Comparison of ENCODE assay signal across 20 mouse cellular contexts in the genomic region with DNA sequence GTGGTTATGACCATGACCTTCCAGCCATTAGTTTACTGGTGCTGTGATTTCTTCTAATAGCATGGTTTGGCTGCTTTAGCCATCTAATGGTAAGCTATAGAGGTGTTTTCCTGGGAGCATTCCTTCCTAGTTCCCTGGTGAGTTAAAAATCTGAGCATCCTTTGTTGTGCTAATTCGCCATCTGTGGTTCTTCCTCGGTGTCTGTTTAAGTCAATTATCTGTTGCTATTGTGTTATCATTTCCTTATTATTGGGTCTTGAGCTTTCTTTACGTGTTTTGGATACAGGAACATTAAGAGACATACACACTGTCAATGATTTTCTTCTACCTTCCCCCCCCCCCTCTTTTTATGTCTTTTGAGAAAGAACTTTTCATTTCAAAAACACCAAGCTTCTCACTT.
DNase-seq lines count a peak whose midpoint lies in the region; ATAC-seq and TF ChIP-seq lines count a peak whose summit lies in the region.
"Had no signal": no experiment of that assay in that cellular context is flagged by ENCODE, and none has a peak within 500 bp of the region (broad histone marks: within the 10 kb centered on the region; RNA-seq: fewer than 3 reads in every experiment).

No protein-coding gene starts in this region.

- no peaks in the 10 kb centered on the region for H3K4me1 ChIP-seq in hindbrain, embryonic 11.5 days (replicated peaks; ENCODE audit: control insufficient read depth, insufficient read depth, low read length)
- no peaks in the 10 kb centered on the region for H3K4me1 ChIP-seq in hindbrain, embryonic 12.5 days
- H3K4me1 ChIP-seq in ES-E14 (ENCODE audit: control insufficient read depth in 2 of 2, insufficient read depth in 2 of 2, low read length in 2 of 2, poor library complexity in 1 of 2) = peaks cover 0 to 6% of the 10 kb centered on the region in 2 experiments; a peak in 1 of 4 replicates
- H3K4me1 ChIP-seq: embryonic facial prominence, embryonic 10.5 days; embryonic facial prominence, embryonic 12.5 days; forebrain, embryonic 15.5 days had no signal

- peak; percentile 22 for DNase-seq in hindbrain, embryonic 11.5 days (ENCODE audit: low spot score)
- peak; percentile 66 for DNase-seq in ES-E14 (ENCODE audit: low read depth, low spot score)
- peak; percentile 11 for DNase-seq in WW6 (ENCODE audit: low read depth, low spot score)
- DNase-seq in kidney, postnatal 10 days = no peak
- no peak for DNase-seq in spleen, postnatal 36 days (ENCODE audit: low spot score in 2 of 2)
- DNase-seq in kidney, postnatal 14 days = no peak
- DNase-seq: adrenal gland, adult 8-10 months; adrenal gland, postnatal 14 days; adrenal gland, postnatal 36 days; cerebellum, adult 11-12 months; cerebellum, adult 2 months; cerebellum, adult 9-10 months; cerebellum, postnatal 25 days; forebrain, postnatal 0 days had no signal

- no peak overlapping the region for H3K4me3 ChIP-seq in hindbrain, embryonic 11.5 days (ENCODE audit: low read depth, low read length)
- no peak overlapping the region for H3K4me3 ChIP-seq in hindbrain, embryonic 12.5 days
- no peak overlapping the region for H3K4me3 ChIP-seq in ES-E14 (ENCODE audit: insufficient read depth in 1 of 2, low read depth in 1 of 2, low read length in 2 of 2, poor library complexity in 1 of 2, severe bottlenecking in 1 of 2)
- H3K4me3 ChIP-seq: embryonic facial prominence, embryonic 10.5 days; embryonic facial prominence, embryonic 12.5 days; forebrain, embryonic 13.5 days; forebrain, embryonic 15.5 days had no signal

- in situ Hi-C loops in ES-E14 (cut with MboI; ENCODE audit: low sequenced_read_pairs in 2 of 2, unreplicated experiment in 2 of 2) = no loop called here

- ATAC-seq in hindbrain, embryonic 11.5 days (ENCODE audit: low FRiP score) = no peak
- no peak for ATAC-seq in hindbrain, embryonic 12.5 days (ENCODE audit: low FRiP score)
- ATAC-seq: activated CD4-positive, CD25-positive, alpha-beta regulatory T cell, adult 4 months; forebrain, embryonic 13.5 days; forebrain, embryonic 15.5 days; forebrain, postnatal 0 days had no signal

- H3K27me3 ChIP-seq in hindbrain, embryonic 11.5 days (ENCODE audit: control insufficient read depth, insufficient read depth, low read length) = no peaks in the 10 kb centered on the region
- no peaks in the 10 kb centered on the region for H3K27me3 ChIP-seq in hindbrain, embryonic 12.5 days
- H3K27me3 ChIP-seq: embryonic facial prominence, embryonic 12.5 days; forebrain, embryonic 13.5 days; forebrain, embryonic 15.5 days had no signal

- no peaks in the 10 kb centered on the region for H3K36me3 ChIP-seq in hindbrain, embryonic 11.5 days (ENCODE audit: control insufficient read depth, insufficient read depth, low read length)
- H3K36me3 ChIP-seq in hindbrain, embryonic 12.5 days = no peaks in the 10 kb centered on the region
- no peaks in the 10 kb centered on the region for H3K36me3 ChIP-seq in ES-E14 (ENCODE audit: control insufficient read depth, insufficient read depth, low read length, poor library complexity, severe bottlenecking)
- H3K36me3 ChIP-seq: embryonic facial prominence, embryonic 10.5 days; embryonic facial prominence, embryonic 12.5 days; forebrain, embryonic 15.5 days had no signal

- no peaks in the 10 kb centered on the region for H3K9me3 ChIP-seq in hindbrain, embryonic 11.5 days (ENCODE audit: control insufficient read depth, low read length)
- H3K9me3 ChIP-seq in hindbrain, embryonic 12.5 days (replicated peaks) = no peaks in the 10 kb centered on the region
- no peaks in the 10 kb centered on the region for H3K9me3 ChIP-seq in ES-E14 (ENCODE audit: control insufficient read depth, insufficient read depth, low read depth, low read length)
- H3K9me3 ChIP-seq: embryonic facial prominence, embryonic 12.5 days; forebrain, embryonic 13.5 days had no signal

- H3K27ac ChIP-seq in hindbrain, embryonic 11.5 days (ENCODE audit: low read depth, low read length) = no peak overlapping the region
- no peak overlapping the region for H3K27ac ChIP-seq in hindbrain, embryonic 12.5 days
- no peak overlapping the region for H3K27ac ChIP-seq in ES-E14 (ENCODE audit: insufficient read depth, low read depth, low read length, poor library complexity, severe bottlenecking)
- H3K27ac ChIP-seq: embryonic facial prominence, embryonic 10.5 days; embryonic facial prominence, embryonic 12.5 days; forebrain, embryonic 13.5 days; forebrain, embryonic 15.5 days had no signal

- WGBS in hindbrain, embryonic 11.5 days = 35% methylated on average over 3 of the region's 3 CpGs
- WGBS in hindbrain, embryonic 12.5 days = 36% methylated on average over 3 of the region's 3 CpGs

- H3K4me2 ChIP-seq in hindbrain, embryonic 11.5 days (replicated peaks; ENCODE audit: low read depth, low read length) = no peak overlapping the region
- H3K4me2 ChIP-seq in hindbrain, embryonic 12.5 days (replicated peaks) = no peak overlapping the region
- H3K4me2 ChIP-seq: embryonic facial prominence, embryonic 12.5 days; forebrain, embryonic 13.5 days; forebrain, embryonic 15.5 days had no signal

- no peak overlapping the region for H3K9ac ChIP-seq in hindbrain, embryonic 11.5 days (ENCODE audit: low read depth, low read length)
- H3K9ac ChIP-seq in hindbrain, embryonic 12.5 days = no peak overlapping the region
- H3K9ac ChIP-seq in ES-E14 (ENCODE audit: insufficient read depth, low read depth, low read length, poor library complexity, severe bottlenecking) = no peak overlapping the region
- H3K9ac ChIP-seq: embryonic facial prominence, embryonic 12.5 days; forebrain, embryonic 13.5 days; forebrain, embryonic 15.5 days; forebrain, postnatal 0 days had no signal

TF ChIP-seq in ES-E14, 5 proteins besides CTCF, POLR2A, EP300 and RAD21:
- peak; percentile 55; the same call in 1 of the 2 replicates for TF ChIP-seq CHD2 (IDR thresholded peaks at IDR 0.05; ENCODE audit: low read depth, low read length)
- TF ChIP-seq MAFK (IDR thresholded peaks at IDR 0.05; ENCODE audit: insufficient read depth, low read depth, low read length) = no peak
- no peak for TF ChIP-seq ZNF384 (IDR thresholded peaks at IDR 0.05; ENCODE audit: low read depth, low read length)

Comparison
In these comparisons a context has a peak if more than half of its experiments do, and no peak if none do; other contexts are left out.
1. DNase-seq: peak in hindbrain, embryonic 11.5 days (single experiment), ES-E14 (single experiment) and WW6 (single experiment); none in kidney, postnatal 10 days (single experiment), spleen, postnatal 36 days (0 of 2) and kidney, postnatal 14 days (single experiment).